Mouse (Mus musculus): ENCODE measurements around the gene Ppp4r3a.

- no peak for TF ChIP-seq CTCF (IDR thresholded peaks at IDR 0.05; ENCODE audit: extremely low read depth, insufficient read depth, low read length)
- TF ChIP-seq POLR2A (IDR thresholded peaks at IDR 0.05; ENCODE audit: extremely low read depth, insufficient read depth, low read length): no peak
These were observed 6.5 kb upstream of the Ppp4r3a start for GRCm38 (mm10) chr12:101089955-101090354.
